Mouse (Mus musculus): ENCODE data around the gene Podxl2. TPM values are rescaled to one million over a fixed set of nuclear protein-coding genes. Genes with fewer than 3 reads are reported as not detected.

Gene Podxl2
- total and polyA plus RNA-seq, 2 experiments from 2014 or later: 718 to 954 TPM

GRCm38 (mm10) chr6:88812886-88813285, 62.0 kb downstream of the Podxl2 start:
- TF ChIP-seq CTCF (IDR thresholded peaks at IDR 0.05; ENCODE audit: low read depth): peak; percentile 81
- ATAC-seq (no peak), DNase-seq (peak; percentile 68)
- no peak overlapping the region for H3K4me2 ChIP-seq (ENCODE audit: low read depth)
- no peak overlapping the region for H3K9ac ChIP-seq
- no peaks in the 10 kb centered on the region for H3K9me3 ChIP-seq (ENCODE audit: low read length)
- H3K27me3 ChIP-seq (ENCODE audit: insufficient read depth, low read length): no peaks in the 10 kb centered on the region
- WGBS: 70% methylated on average over 3 of the region's 3 CpGs
- H3K4me3 ChIP-seq (ENCODE audit: low read depth, low read length): no peak overlapping the region
- no peak overlapping the region for H3K27ac ChIP-seq (ENCODE audit: low read depth, low read length)
- H3K4me1 ChIP-seq (ENCODE audit: insufficient read depth): 0 out of 2 replicates have a peak, but pooled peaks cover 2% of the 10 kb centered on the region
- H3K36me3 ChIP-seq (ENCODE audit: insufficient read depth): no peaks in the 10 kb centered on the region

GRCm38 (mm10) chr6:88811880-88812400, 62.9 kb downstream of the Podxl2 start:
- WGBS: 75% methylated on average over 7 of the region's 7 CpGs
- DNase-seq (no peak), ATAC-seq (no peak)
- no peaks in the 10 kb centered on the region for H3K9me3 ChIP-seq (ENCODE audit: low read length)
- H3K27me3 ChIP-seq (ENCODE audit: insufficient read depth, low read length): no peaks in the 10 kb centered on the region
- TF ChIP-seq CTCF (IDR thresholded peaks at IDR 0.05; ENCODE audit: low read depth): no peak
- H3K9ac ChIP-seq: no peak overlapping the region
- no peak overlapping the region for H3K4me3 ChIP-seq (ENCODE audit: low read depth, low read length)
- no peak overlapping the region for H3K4me2 ChIP-seq (ENCODE audit: low read depth)
- H3K27ac ChIP-seq (ENCODE audit: low read depth, low read length): no peak overlapping the region
- 0 out of 2 replicates have a peak, but pooled peaks cover 2% of the 10 kb centered on the region for H3K4me1 ChIP-seq (ENCODE audit: insufficient read depth)
- H3K36me3 ChIP-seq (ENCODE audit: insufficient read depth): no peaks in the 10 kb centered on the region

GRCm38 (mm10) chr6:88811396-88811795, 63.4 kb downstream of the Podxl2 start:
- Histone ChIP-seq H3K36me3 (ENCODE audit: insufficient read depth) (no peaks in the 10 kb centered on the region), H3K4me3 (ENCODE audit: low read depth, low read length) (no peak overlapping the region), H3K9me3 (ENCODE audit: low read length) (no peaks in the 10 kb centered on the region), H3K27ac (ENCODE audit: low read depth, low read length) (no peak overlapping the region), H3K27me3 (ENCODE audit: insufficient read depth, low read length) (no peaks in the 10 kb centered on the region), H3K9ac (no peak overlapping the region), H3K4me1 (ENCODE audit: insufficient read depth) (0 out of 2 replicates have a peak, but pooled peaks cover 2% of the 10 kb centered on the region), H3K4me2 (ENCODE audit: low read depth) (no peak overlapping the region)
- WGBS: 42% methylated on average over 7 of the region's 7 CpGs
- TF ChIP-seq CTCF (IDR thresholded peaks at IDR 0.05; ENCODE audit: low read depth): no peak
- no peak for DNase-seq
- no peak for ATAC-seq

GRCm38 (mm10) chr6:88810291-88810690, 64.6 kb downstream of the Podxl2 start:
- 74% methylated on average over 3 of the region's 3 CpGs for WGBS
- no peak for ATAC-seq
- Histone ChIP-seq H3K36me3 (ENCODE audit: insufficient read depth) (no peaks in the 10 kb centered on the region), H3K4me2 (ENCODE audit: low read depth) (no peak overlapping the region), H3K4me3 (ENCODE audit: low read depth, low read length) (no peak overlapping the region), H3K4me1 (ENCODE audit: insufficient read depth) (0 out of 2 replicates have a peak, but pooled peaks cover 2% of the 10 kb centered on the region), H3K9ac (no peak overlapping the region), H3K27me3 (ENCODE audit: insufficient read depth, low read length) (no peaks in the 10 kb centered on the region), H3K27ac (ENCODE audit: low read depth, low read length) (no peak overlapping the region), H3K9me3 (ENCODE audit: low read length) (no peaks in the 10 kb centered on the region)
- DNase-seq: no peak
- no peak for TF ChIP-seq CTCF (IDR thresholded peaks at IDR 0.05; ENCODE audit: low read depth)

GRCm38 (mm10) chr6:88809091-88810037, 65.5 kb downstream of the Podxl2 start:
- no peak overlapping the region for H3K4me2 ChIP-seq (ENCODE audit: low read depth)
- H3K9ac ChIP-seq: no peak overlapping the region
- WGBS: 70% methylated on average over 23 of the region's 23 CpGs
- no peak overlapping the region for H3K27ac ChIP-seq (ENCODE audit: low read depth, low read length)
- no peaks in the 10 kb centered on the region for H3K36me3 ChIP-seq (ENCODE audit: insufficient read depth)
- H3K9me3 ChIP-seq (ENCODE audit: low read length): no peaks in the 10 kb centered on the region
- no peaks in the 10 kb centered on the region for H3K4me1 ChIP-seq (ENCODE audit: insufficient read depth)
- no peak for TF ChIP-seq CTCF (IDR thresholded peaks at IDR 0.05; ENCODE audit: low read depth)
- H3K4me3 ChIP-seq (ENCODE audit: low read depth, low read length): no peak overlapping the region
- peak; percentile 59 for ATAC-seq
- no peak for DNase-seq
- no peaks in the 10 kb centered on the region for H3K27me3 ChIP-seq (ENCODE audit: insufficient read depth, low read length)

- ATAC-seq: no peak
- H3K27me3 ChIP-seq (ENCODE audit: insufficient read depth, low read length): no peaks in the 10 kb centered on the region
- H3K4me2 ChIP-seq (ENCODE audit: low read depth): no peak overlapping the region
- no peaks in the 10 kb centered on the region for H3K9me3 ChIP-seq (ENCODE audit: low read length)
- no peaks in the 10 kb centered on the region for H3K4me1 ChIP-seq (ENCODE audit: insufficient read depth)
- TF ChIP-seq CTCF (IDR thresholded peaks at IDR 0.05; ENCODE audit: low read depth): no peak
- H3K9ac ChIP-seq: no peak overlapping the region
- no peak for DNase-seq
- WGBS: 90% methylated on average over 17 of the region's 17 CpGs
- no peak overlapping the region for H3K27ac ChIP-seq (ENCODE audit: low read depth, low read length)
- no peaks in the 10 kb centered on the region for H3K36me3 ChIP-seq (ENCODE audit: insufficient read depth)
- no peak overlapping the region for H3K4me3 ChIP-seq (ENCODE audit: low read depth, low read length)
Observed at GRCm38 (mm10) chr6:88804966-88805577, 69.8 kb downstream of the Podxl2 start.
